Mouse (Mus musculus): ENCODE results near the gene Olfr134.
"Not testable (repeated sequence)": the region's sequence is repeated elsewhere in the genome, so short reads cannot be mapped to it uniquely, and the experiment has no call there.

Gene Olfr134

GRCm38 (mm10) chr17:38171088-38171487 is at the start of gene Olfr134:
Gene Olfr134, plus strand, starts transcription at chr17:38171388.
- DNase-seq (ENCODE audit: low spot score) = no peak

DNA sequence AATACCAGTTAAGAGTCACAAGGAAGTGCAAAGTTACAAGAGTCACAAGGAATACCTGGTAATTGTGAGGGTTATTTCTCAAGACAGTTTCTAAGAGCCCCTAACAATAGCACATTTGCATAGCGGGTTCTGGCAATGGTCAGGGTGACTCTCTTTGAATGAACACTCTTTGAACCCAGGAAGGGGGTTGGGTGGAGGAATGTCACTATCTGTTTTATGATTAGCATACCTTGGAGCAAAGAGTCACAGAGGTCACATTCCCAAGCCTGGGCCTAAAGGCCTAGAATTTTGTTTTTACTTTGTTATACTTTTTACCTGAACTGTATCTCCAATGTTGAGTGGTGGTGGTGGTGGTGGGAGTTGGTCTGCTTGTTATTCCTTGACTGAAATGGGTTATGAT is 47.0 kb upstream of the Olfr134 start:
- DNase-seq (ENCODE audit: low spot score) = not testable (repeated sequence)

DNA sequence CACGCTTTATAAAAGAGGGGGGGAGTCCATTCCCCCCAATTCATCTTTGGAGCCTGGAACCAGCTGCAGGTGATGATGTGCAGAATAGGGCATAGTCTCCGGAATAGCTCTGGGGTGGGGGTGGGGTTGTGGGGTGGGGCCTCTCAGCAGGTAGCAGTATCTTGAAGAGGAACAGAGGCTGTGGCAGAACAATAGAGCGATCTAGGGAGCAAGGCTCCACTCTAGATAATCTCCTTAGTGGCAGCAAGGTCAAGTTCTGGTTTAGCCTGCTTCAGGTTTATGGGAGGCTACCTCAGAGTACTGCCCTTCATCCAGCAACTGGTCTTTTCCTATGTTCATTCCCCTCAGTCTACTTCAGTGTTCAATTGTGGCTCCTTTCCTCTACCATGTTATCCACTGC is 45.8 kb upstream of the Olfr134 start:
- DNase-seq (ENCODE audit: low spot score) = not testable (repeated sequence)

GRCm38 (mm10) chr17:38134426-38134825 is 36.8 kb upstream of the Olfr134 start, which contains the start of gene Olfr132:
Gene Olfr132, minus strand, starts transcription at chr17:38134526.
- no peak for DNase-seq (ENCODE audit: low spot score)

DNA sequence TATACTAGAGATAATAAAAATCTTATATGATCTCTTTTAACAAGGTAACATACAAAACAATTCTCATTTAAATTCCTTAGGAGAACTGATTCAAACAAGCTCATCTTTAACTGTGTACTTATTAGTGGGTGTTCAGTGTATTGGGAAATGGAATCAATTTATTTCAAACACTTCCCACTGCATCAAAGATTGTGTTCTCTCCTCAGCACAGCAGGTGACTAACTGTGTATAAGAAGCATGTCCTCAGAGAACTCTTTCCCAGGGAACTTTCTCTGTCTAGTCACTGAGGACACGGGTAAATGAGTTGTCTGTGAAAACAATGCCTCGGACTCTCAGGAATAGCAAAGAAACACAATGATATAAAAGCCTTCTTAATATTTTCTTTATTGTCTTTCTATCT is 26.2 kb upstream of the Olfr134 start, which contains the start of gene Olfr133:
Gene Olfr133, plus strand, starts transcription at position 301 of the 400 bp plus-strand sequence.
- no peak for DNase-seq (ENCODE audit: low spot score)

- no peak for DNase-seq (ENCODE audit: low spot score)
Measured at GRCm38 (mm10) chr17:38204035-38204434, 32.8 kb downstream of the Olfr134 start, which contains the start of gene Olfr135. Gene Olfr135, plus strand, starts transcription at chr17:38204335.

Measured in ovary, postnatal 14 days (tissue).